Mouse (Mus musculus) G1E (cell line): ENCODE measurements around the gene Scel.

Experiments
- CTCF ChIP-seq: IDR thresholded peaks from 2 replicates; pipeline ENCODE4 v1.5.1; 2012; ENCODE audit warnings: low read depth, low read length, inconsistent platforms, mixed read lengths
- GATA1 ChIP-seq: IDR thresholded peaks from 2 replicates; pipeline ENCODE4 v1.6.1; 2012; ENCODE audit warnings: borderline replicate concordance, low read length, inconsistent platforms, mixed read lengths
- POLR2AphosphoS5 ChIP-seq: IDR thresholded peaks from 2 replicates; pipeline ENCODE4 v1.6.1; 2012; ENCODE audit warnings: low read depth, low read length, inconsistent platforms; ENCODE audit not compliant: insufficient replicate concordance

DNA sequence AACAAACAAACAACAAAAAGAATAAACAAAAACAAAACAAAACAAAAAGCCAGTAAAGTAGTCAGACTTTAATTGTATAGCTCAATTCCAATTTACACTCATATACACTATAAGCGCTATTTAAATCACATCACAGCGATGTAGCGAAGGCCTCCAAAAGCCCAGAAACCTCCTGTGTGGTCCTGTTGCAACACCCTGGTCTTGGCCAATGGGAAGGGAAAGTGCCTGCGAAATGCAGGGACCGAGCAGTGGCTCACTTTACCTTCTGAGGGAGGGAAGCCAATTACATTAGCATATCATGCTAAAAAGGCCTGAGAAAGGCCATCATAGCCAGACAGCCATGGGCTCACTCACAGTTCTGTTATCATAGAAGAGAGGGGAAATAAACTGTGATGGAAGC, 14.5 kb upstream of the Scel start:
- no peak for TF ChIP-seq CTCF
- TF ChIP-seq GATA1: no peak
- no peak for TF ChIP-seq POLR2AphosphoS5
